Mouse (Mus musculus): Measurements from ENCODE around the gene Tsc1.

Gene Tsc1

GRCm38 (mm10) chr2:28641435-28641941, 460 bp downstream of the Tsc1 start:
- in situ Hi-C loops (cut with MseI, MboI), result no loop called here

- in situ Hi-C loops (cut with MseI, MboI), result no loop called here
Measured at GRCm38 (mm10) chr2:28643081-28643480, 2.1 kb downstream of the Tsc1 start.

GRCm38 (mm10) chr2:28650526-28650925, 9.5 kb downstream of the Tsc1 start:
- in situ Hi-C loops (cut with MseI, MboI), result no loop called here

- in situ Hi-C loops (cut with MseI, MboI), result no loop called here
Measured at GRCm38 (mm10) chr2:28653351-28653750, 12.3 kb downstream of the Tsc1 start.

GRCm38 (mm10) chr2:28654295-28654694, 13.3 kb downstream of the Tsc1 start:
- in situ Hi-C loops (cut with MseI, MboI), result no loop called here

- in situ Hi-C loops (cut with MseI, MboI), result no loop called here
Measured at GRCm38 (mm10) chr2:28656216-28656615, 15.2 kb downstream of the Tsc1 start.

GRCm38 (mm10) chr2:28662891-28663290, 21.9 kb downstream of the Tsc1 start:
- in situ Hi-C loops (cut with MseI, MboI), result no loop called here

- in situ Hi-C loops (cut with MseI, MboI), result no loop called here
Measured at GRCm38 (mm10) chr2:28665818-28666217, 24.8 kb downstream of the Tsc1 start.

GRCm38 (mm10) chr2:28671438-28671837, 30.4 kb downstream of the Tsc1 start:
- in situ Hi-C loops (cut with MseI, MboI), result no loop called here

- in situ Hi-C loops (cut with MseI, MboI), result no loop called here
Measured at GRCm38 (mm10) chr2:28676005-28676404, 35.0 kb downstream of the Tsc1 start.

- in situ Hi-C loops (cut with MseI, MboI), result no loop called here
Measured at GRCm38 (mm10) chr2:28680710-28681109, 39.7 kb downstream of the Tsc1 start.

- in situ Hi-C loops (cut with MseI, MboI), result no loop called here
Measured at GRCm38 (mm10) chr2:28681718-28682117, 40.7 kb downstream of the Tsc1 start.

- in situ Hi-C loops (cut with MseI, MboI), result no loop called here
Measured at GRCm38 (mm10) chr2:28685895-28686294, 44.9 kb downstream of the Tsc1 start.

GRCm38 (mm10) chr2:28688431-28688830, 47.4 kb downstream of the Tsc1 start:
- in situ Hi-C loops (cut with MseI, MboI), result no loop called here

GRCm38 (mm10) chr2:28692692-28693091, 51.7 kb downstream of the Tsc1 start:
- in situ Hi-C loops (cut with MseI, MboI), result no loop called here

- in situ Hi-C loops (cut with MseI, MboI), result no loop called here
Measured at GRCm38 (mm10) chr2:28698566-28698965, 57.5 kb downstream of the Tsc1 start.

- in situ Hi-C loops (cut with MseI, MboI), result no loop called here
Measured at GRCm38 (mm10) chr2:28699361-28700335, 58.6 kb downstream of the Tsc1 start, which contains the start of the genes Spaca9 and Ak8. Gene Spaca9 (minus strand): TSS chr2:28699727. Gene Ak8 (plus strand): TSS chr2:28700164.

GRCm38 (mm10) chr2:28701646-28702262, 60.7 kb downstream of the Tsc1 start:
- in situ Hi-C loops (cut with MseI, MboI), result no loop called here

- in situ Hi-C loops (cut with MseI, MboI), result no loop called here
Measured at GRCm38 (mm10) chr2:28706106-28706636, 65.1 kb downstream of the Tsc1 start.

GRCm38 (mm10) chr2:28706787-28707186, 65.8 kb downstream of the Tsc1 start:
- in situ Hi-C loops (cut with MseI, MboI), result no loop called here

- in situ Hi-C loops (cut with MseI, MboI), result no loop called here
Measured at GRCm38 (mm10) chr2:28713036-28713435, 72.0 kb downstream of the Tsc1 start.

- in situ Hi-C loops (cut with MseI, MboI), result no loop called here
Measured at GRCm38 (mm10) chr2:28722419-28722818, 81.4 kb downstream of the Tsc1 start.
